Mouse (Mus musculus) liver, adult 2 months (tissue): ENCODE results near the gene Fam241a.

Source experiments
- CTCF ChIP-seq: fragments of 200-500 bp; IDR thresholded peaks from 2 replicates; pipeline ENCODE4 v1.5.1; 2011; ENCODE audit warnings: low read depth, low read length, control low read depth
- POLR2A ChIP-seq: fragments of 200-500 bp; IDR thresholded peaks from 2 replicates; pipeline ENCODE4 v1.6.1; 2011; ENCODE audit warnings: low read length, control low read depth; ENCODE audit not compliant: insufficient read depth; ENCODE audit errors: extremely low read depth

- TF ChIP-seq CTCF (no peak), POLR2A (no peak)
These were observed 65.0 kb downstream of the Fam241a start for GRCm38 (mm10) chr3:127831079-127831478.
